Mouse (Mus musculus): ENCODE measurements around the gene Plekhg5. TPM values are rescaled to one million over a fixed set of nuclear protein-coding genes. Genes with fewer than 3 reads are reported as not detected.

Plekhg5 gene
- polyA plus RNA-seq, 1 experiment from 2014 or later, result 1.8 TPM

DNA sequence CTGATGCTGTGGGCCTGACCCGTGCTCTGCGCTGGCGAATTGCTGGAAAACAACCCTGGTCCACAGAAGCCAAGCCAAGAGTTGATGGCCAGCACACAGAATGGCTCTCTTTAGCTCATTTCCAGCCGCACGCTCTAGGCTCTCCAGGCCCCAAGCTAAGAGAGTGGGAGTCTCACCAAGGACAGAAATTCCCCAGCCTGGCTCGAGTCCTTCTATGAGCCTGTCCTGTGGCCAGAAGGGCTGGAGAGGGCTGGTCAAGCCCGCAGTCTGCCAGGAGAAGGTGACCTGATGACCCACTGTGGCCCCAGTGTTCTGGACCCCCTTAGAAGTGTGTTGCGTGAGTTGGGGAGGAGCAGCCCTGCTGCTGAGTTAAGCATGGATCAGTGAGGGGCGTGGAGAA lies 4.9 kb downstream of the Plekhg5 start:
- Histone ChIP-seq H3K4me3 (ENCODE audit: low read depth, low read length) (no peak overlapping the region), H3K9ac (replicated peaks) (no peak overlapping the region), H3K4me2 (ENCODE audit: low read depth, low read length) (no peak overlapping the region), H3K4me1 (ENCODE audit: insufficient read depth) (no peaks in the 10 kb centered on the region), H3K27me3 (ENCODE audit: insufficient read depth, low read length) (no peaks in the 10 kb centered on the region), H3K36me3 (replicated peaks; ENCODE audit: insufficient read depth, low read length) (no peaks in the 10 kb centered on the region), H3K27ac (ENCODE audit: low read depth) (no peak overlapping the region), H3K9me3 (ENCODE audit: low read length) (no peaks in the 10 kb centered on the region)
- DNase-seq, result no peak
- no peak for ATAC-seq
- no peak for TF ChIP-seq CTCF (IDR thresholded peaks at IDR 0.05; ENCODE audit: low read depth)
- TF ChIP-seq EP300 (IDR thresholded peaks at IDR 0.05; ENCODE audit: low read depth), result no peak
- WGBS (ENCODE audit: insufficient replicate concordance), result 87% methylated on average over 9 of the region's 9 CpGs

DNA sequence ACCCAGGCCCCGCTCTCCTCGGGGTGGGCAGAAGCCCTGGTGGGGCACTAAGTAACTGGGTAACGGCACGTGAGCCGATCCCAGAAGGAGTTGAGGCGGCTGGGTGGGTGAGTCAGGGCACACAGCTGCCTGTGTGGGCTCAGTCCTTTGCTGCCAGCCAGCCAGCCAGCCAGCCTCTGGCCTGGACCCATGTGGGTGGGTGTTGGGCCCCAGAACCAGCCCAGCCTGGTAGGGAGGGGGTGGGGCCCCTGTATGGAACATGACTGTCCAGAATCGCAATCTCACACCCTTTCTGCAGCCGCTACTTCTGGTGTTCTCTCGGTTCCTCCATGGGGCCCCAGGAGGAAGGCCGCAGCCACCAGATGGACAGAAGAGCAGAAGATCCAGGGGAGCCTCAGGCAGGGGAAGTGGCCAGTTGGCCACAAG lies 5.8 kb downstream of the Plekhg5 start:
- TF ChIP-seq CTCF (IDR thresholded peaks at IDR 0.05; ENCODE audit: low read depth), result no peak
- no peak for TF ChIP-seq EP300 (IDR thresholded peaks at IDR 0.05; ENCODE audit: low read depth)
- Histone ChIP-seq H3K4me1 (ENCODE audit: insufficient read depth) (no peaks in the 10 kb centered on the region), H3K27me3 (ENCODE audit: insufficient read depth, low read length) (no peaks in the 10 kb centered on the region), H3K4me3 (ENCODE audit: low read depth, low read length) (no peak overlapping the region), H3K4me2 (ENCODE audit: low read depth, low read length) (no peak overlapping the region), H3K9ac (replicated peaks) (no peak overlapping the region), H3K27ac (ENCODE audit: low read depth) (no peak overlapping the region), H3K36me3 (replicated peaks; ENCODE audit: insufficient read depth, low read length) (no peaks in the 10 kb centered on the region), H3K9me3 (ENCODE audit: low read length) (no peaks in the 10 kb centered on the region)
- WGBS (ENCODE audit: insufficient replicate concordance), result 71% methylated on average over 10 of the region's 10 CpGs
- peak; percentile 45 for ATAC-seq
- no peak for DNase-seq

DNA sequence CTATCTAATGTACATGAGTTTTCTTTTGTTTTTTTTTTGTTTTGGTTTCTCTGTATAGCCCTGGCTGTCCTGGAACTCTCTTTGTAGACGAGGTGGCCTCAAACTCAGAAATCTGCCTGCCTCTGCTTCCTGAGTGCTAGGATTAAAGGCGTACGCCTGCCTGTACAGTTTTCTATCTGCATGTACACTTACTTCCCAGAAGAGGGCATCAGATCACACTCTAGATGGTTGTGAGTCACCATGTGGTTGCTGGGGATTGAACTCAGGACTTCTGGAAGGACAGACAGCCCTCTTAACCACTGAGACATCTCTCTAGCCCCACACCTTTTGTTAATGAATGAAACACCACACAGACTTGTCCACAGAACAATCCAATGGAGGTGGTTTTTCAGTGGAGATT lies 7.0 kb downstream of the Plekhg5 start:
- ATAC-seq (no peak), DNase-seq (no peak)
- TF ChIP-seq EP300 (IDR thresholded peaks at IDR 0.05; ENCODE audit: low read depth) (no peak), CTCF (IDR thresholded peaks at IDR 0.05; ENCODE audit: low read depth) (peak; percentile 34)
- no peak overlapping the region for H3K27ac ChIP-seq (ENCODE audit: low read depth)
- H3K9me3 ChIP-seq (ENCODE audit: low read length), result no peaks in the 10 kb centered on the region
- no peak overlapping the region for H3K4me2 ChIP-seq (ENCODE audit: low read depth, low read length)
- H3K4me3 ChIP-seq (ENCODE audit: low read depth, low read length), result no peak overlapping the region
- H3K36me3 ChIP-seq (replicated peaks; ENCODE audit: insufficient read depth, low read length), result no peaks in the 10 kb centered on the region
- H3K27me3 ChIP-seq (ENCODE audit: insufficient read depth, low read length), result no peaks in the 10 kb centered on the region
- 89% methylated on average over 3 of the region's 3 CpGs for WGBS (ENCODE audit: insufficient replicate concordance)
- H3K9ac ChIP-seq (replicated peaks), result no peak overlapping the region
- H3K4me1 ChIP-seq (ENCODE audit: insufficient read depth), result no peaks in the 10 kb centered on the region

DNA sequence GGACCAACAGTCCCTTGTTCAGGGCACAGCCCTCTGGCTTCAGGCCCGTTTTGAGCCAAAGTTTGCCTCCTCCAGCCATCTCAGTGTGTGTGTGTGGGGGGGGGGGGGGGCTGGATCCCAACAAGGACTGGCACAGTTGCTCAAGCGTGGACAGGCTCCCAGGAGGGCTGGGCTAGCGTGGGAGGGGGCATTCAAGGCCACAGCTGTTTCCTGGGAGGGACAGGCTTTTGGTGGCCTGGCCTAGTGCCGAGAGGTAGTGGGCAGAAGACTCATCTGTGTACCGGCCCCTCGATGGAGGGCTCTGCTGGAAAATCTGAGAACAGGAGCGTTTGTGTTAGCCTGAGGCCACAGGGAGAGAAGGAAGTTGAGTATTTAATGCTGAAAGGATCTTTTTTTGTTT lies 7.6 kb downstream of the Plekhg5 start:
- DNase-seq (no peak), ATAC-seq (no peak)
- Histone ChIP-seq H3K27ac (ENCODE audit: low read depth) (no peak overlapping the region), H3K4me1 (ENCODE audit: insufficient read depth) (no peaks in the 10 kb centered on the region), H3K4me3 (ENCODE audit: low read depth, low read length) (no peak overlapping the region), H3K4me2 (ENCODE audit: low read depth, low read length) (no peak overlapping the region), H3K27me3 (ENCODE audit: insufficient read depth, low read length) (no peaks in the 10 kb centered on the region), H3K9me3 (ENCODE audit: low read length) (no peaks in the 10 kb centered on the region), H3K36me3 (replicated peaks; ENCODE audit: insufficient read depth, low read length) (no peaks in the 10 kb centered on the region), H3K9ac (replicated peaks) (no peak overlapping the region)
- TF ChIP-seq EP300 (IDR thresholded peaks at IDR 0.05; ENCODE audit: low read depth) (no peak), CTCF (IDR thresholded peaks at IDR 0.05; ENCODE audit: low read depth) (no peak)
- 58% methylated on average over 7 of the region's 7 CpGs for WGBS (ENCODE audit: insufficient replicate concordance)

DNA sequence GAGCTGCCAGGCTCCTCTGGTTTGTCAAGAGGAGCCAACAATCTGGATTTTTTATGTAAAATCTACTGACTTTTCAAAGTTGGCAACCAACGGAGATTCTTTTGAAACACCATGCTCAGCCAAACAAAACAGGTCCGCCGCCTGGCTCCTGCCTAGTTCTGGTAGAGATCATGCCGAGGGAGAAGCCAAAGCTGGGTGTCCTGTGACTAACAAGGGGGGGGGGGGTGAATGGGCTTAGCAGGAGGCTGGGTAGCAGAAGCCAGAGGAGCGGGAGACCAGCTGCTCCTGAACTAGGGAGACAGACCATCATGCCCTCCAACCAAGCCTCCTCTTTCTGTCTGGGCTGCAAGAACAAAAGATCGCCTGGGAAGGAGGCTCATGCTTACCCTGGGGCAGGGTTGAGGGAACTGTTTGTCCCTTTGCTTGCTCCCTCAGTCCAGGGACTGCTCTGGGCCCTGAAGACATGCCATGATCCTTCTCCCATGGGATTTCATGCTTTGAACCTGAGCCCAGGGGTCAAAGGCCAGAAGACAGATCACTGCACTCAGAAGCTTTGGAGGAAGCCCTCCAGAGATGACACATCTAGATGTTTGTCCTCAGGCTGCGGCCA lies 11.4 kb downstream of the Plekhg5 start:
- no peak for DNase-seq
- Histone ChIP-seq H3K9me3 (ENCODE audit: low read length) (no peaks in the 10 kb centered on the region), H3K36me3 (replicated peaks; ENCODE audit: insufficient read depth, low read length) (no peaks in the 10 kb centered on the region), H3K9ac (replicated peaks) (no peak overlapping the region), H3K4me1 (ENCODE audit: insufficient read depth) (peaks cover 19% of the 10 kb centered on the region), H3K4me3 (ENCODE audit: low read depth, low read length) (no peak overlapping the region), H3K27ac (ENCODE audit: low read depth) (no peak overlapping the region), H3K4me2 (ENCODE audit: low read depth, low read length) (no peak overlapping the region), H3K27me3 (ENCODE audit: insufficient read depth, low read length) (0 out of 2 replicates have a peak, but pooled peaks cover 4% of the 10 kb centered on the region)
- 76% methylated on average over 7 of the region's 7 CpGs for WGBS (ENCODE audit: insufficient replicate concordance)
- TF ChIP-seq CTCF (IDR thresholded peaks at IDR 0.05; ENCODE audit: low read depth) (no peak), EP300 (IDR thresholded peaks at IDR 0.05; ENCODE audit: low read depth) (no peak)
- no peak for ATAC-seq

DNA sequence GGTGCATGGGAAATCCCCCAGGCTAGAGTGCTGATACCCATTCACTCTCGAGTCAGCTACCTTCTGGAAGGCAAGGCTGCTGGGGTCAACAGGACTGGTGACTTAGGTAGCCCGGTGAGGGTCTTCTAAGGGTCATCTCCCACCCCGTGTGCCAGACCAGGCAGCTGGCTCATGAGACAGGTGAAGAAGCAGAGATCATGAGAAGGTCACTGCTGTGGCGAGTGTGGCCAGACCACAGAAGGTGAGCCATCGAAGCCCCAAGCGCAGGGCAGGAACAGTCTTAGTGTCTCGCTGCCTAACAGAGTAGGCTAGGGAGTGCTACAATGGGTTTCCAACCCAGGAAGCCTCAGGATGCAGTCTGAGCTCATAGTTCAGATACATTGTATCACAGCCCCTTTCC lies 12.3 kb downstream of the Plekhg5 start:
- no peak overlapping the region for H3K27ac ChIP-seq (ENCODE audit: low read depth)
- no peak overlapping the region for H3K9ac ChIP-seq (replicated peaks)
- 70% methylated on average over 7 of the region's 7 CpGs for WGBS (ENCODE audit: insufficient replicate concordance)
- H3K4me2 ChIP-seq (ENCODE audit: low read depth, low read length), result no peak overlapping the region
- no peaks in the 10 kb centered on the region for H3K36me3 ChIP-seq (replicated peaks; ENCODE audit: insufficient read depth, low read length)
- TF ChIP-seq CTCF (IDR thresholded peaks at IDR 0.05; ENCODE audit: low read depth) (no peak), EP300 (IDR thresholded peaks at IDR 0.05; ENCODE audit: low read depth) (no peak)
- ATAC-seq (no peak), DNase-seq (no peak)
- no peak overlapping the region for H3K4me3 ChIP-seq (ENCODE audit: low read depth, low read length)
- no peaks in the 10 kb centered on the region for H3K9me3 ChIP-seq (ENCODE audit: low read length)
- 0 out of 2 replicates have a peak, but pooled peaks cover 4% of the 10 kb centered on the region for H3K27me3 ChIP-seq (ENCODE audit: insufficient read depth, low read length)
- peaks cover 19% of the 10 kb centered on the region for H3K4me1 ChIP-seq (ENCODE audit: insufficient read depth)

Measured in liver, postnatal 0 days (tissue).